Mouse (Mus musculus) right cerebral cortex, postnatal 4 days (tissue): ENCODE data around the gene AU041133.
"Not testable (repeated sequence)": the region's sequence is repeated elsewhere in the genome, so short reads cannot be mapped to it uniquely, and the experiment has no call there.

Experiments used
- DNase-seq: peaks from one replicate; pipeline ENCODE4 v3.0.0-alpha.2; 2022

Gene AU041133

GRCm38 (mm10) chr10:82127850-82128401, at the start of gene AU041133:
AU041133 (plus strand) TSS chr10:82128013.
- peak; percentile 83 for DNase-seq

- DNase-seq: peak; percentile 64
Measured at GRCm38 (mm10) chr10:82082728-82083621, 44.8 kb upstream of the AU041133 start, which contains the start of gene BC024063. BC024063 (plus strand) TSS chr10:82083353.

- DNase-seq: not testable (repeated sequence)
Measured at GRCm38 (mm10) chr10:82083622-82083971, 44.2 kb upstream of the AU041133 start.

- no peak for DNase-seq
Measured at GRCm38 (mm10) chr10:82117206-82117605, 10.6 kb upstream of the AU041133 start.

GRCm38 (mm10) chr10:82145282-82145681, 17.5 kb downstream of the AU041133 start:
- DNase-seq: no peak

GRCm38 (mm10) chr10:82147571-82147970, 19.8 kb downstream of the AU041133 start:
- no peak for DNase-seq

- no peak for DNase-seq
Measured at GRCm38 (mm10) chr10:82167777-82168176, 40.0 kb downstream of the AU041133 start.

- DNase-seq: no peak
Measured at GRCm38 (mm10) chr10:82169776-82170175, 42.0 kb downstream of the AU041133 start.

- no peak for DNase-seq
Measured at GRCm38 (mm10) chr10:82170808-82171207, 43.0 kb downstream of the AU041133 start.

- peak; percentile 84 for DNase-seq
Measured at GRCm38 (mm10) chr10:82178257-82179064, 50.6 kb downstream of the AU041133 start.
